Mouse (Mus musculus): ENCODE measurements around the gene Tfr2. TPM values are rescaled to one million over a fixed set of nuclear protein-coding genes. Genes with fewer than 3 reads are reported as not detected.

The Tfr2 gene
- polyA plus RNA-seq, 1 experiment from 2014 or later = 3.0 TPM

DNA sequence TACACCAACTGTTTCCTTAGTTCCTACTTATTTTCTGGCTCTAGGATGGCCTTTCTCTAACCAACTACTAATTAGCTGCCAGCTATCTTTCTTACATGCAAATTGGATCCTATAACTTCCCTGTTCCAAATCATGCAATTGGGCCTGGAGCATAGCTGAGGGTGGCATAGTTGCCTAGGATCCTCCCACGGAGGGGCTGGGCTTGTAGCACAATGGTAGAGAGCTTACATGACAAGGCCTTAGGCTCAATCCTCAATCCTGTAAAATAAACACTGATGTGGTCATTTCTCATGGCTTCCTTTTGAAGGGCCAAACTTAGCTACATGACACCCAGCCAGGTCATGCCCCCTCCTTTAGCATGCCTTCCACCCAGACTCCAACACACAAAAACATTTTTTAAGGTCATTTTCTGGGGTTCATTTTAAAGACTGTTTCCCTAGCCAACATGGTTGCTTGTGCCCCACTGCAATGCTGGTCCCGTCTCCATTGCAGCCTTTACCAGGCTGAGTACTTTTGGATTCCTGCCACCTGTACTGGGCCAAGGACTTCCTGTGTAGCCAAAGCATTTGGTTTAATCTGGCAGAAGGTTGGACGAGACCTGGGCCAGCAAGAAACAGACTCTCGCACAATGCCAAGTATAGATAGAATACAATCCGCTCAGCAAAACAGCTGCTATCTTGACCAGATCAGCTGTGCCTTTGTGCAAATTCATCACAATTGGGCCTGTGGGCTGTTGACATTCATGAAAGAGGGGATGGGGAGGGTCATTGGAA lies 27.7 kb upstream of the Tfr2 start:
- Histone ChIP-seq H3K36me3 (no peaks in the 10 kb centered on the region), H3K4me2 (no peak overlapping the region), H3K4me1 (replicated peaks) (peaks cover 8% of the 10 kb centered on the region), H3K27me3 (peaks cover 2% of the 10 kb centered on the region; the same call in 1 of the 2 replicates), H3K4me3 (no peak overlapping the region), H3K9ac (no peak overlapping the region), H3K9me3 (no peaks in the 10 kb centered on the region), H3K27ac (replicated peaks) (no peak overlapping the region)
- no peak for ATAC-seq (ENCODE audit: low read depth)
- 79% methylated on average over 5 of the region's 5 CpGs for WGBS

GRCm38 (mm10) chr5:137544926-137545325 lies 24.7 kb upstream of the Tfr2 start:
- Histone ChIP-seq H3K36me3 (no peaks in the 10 kb centered on the region), H3K9ac (0 out of 2 replicates have a peak overlapping the region, but pooled peaks have one; percentile 5), H3K4me2 (no peak overlapping the region), H3K27ac (replicated peaks) (no peak overlapping the region), H3K27me3 (peaks cover 2% of the 10 kb centered on the region; the same call in 1 of the 2 replicates), H3K4me3 (no peak overlapping the region), H3K4me1 (replicated peaks) (no peaks in the 10 kb centered on the region), H3K9me3 (no peaks in the 10 kb centered on the region)
- WGBS = 61% methylated on average over 6 of the region's 6 CpGs
- ATAC-seq (ENCODE audit: low read depth) = no peak

- no peak overlapping the region for H3K9ac ChIP-seq
- ATAC-seq (ENCODE audit: low read depth) = no peak
- H3K4me2 ChIP-seq = no peak overlapping the region
- H3K4me3 ChIP-seq = no peak overlapping the region
- 80% methylated on average over 4 of the region's 4 CpGs for WGBS
- H3K4me1 ChIP-seq (replicated peaks) = no peaks in the 10 kb centered on the region
- no peak overlapping the region for H3K27ac ChIP-seq (replicated peaks)
- H3K27me3 ChIP-seq = peaks cover 2% of the 10 kb centered on the region; the same call in 1 of the 2 replicates
- no peaks in the 10 kb centered on the region for H3K9me3 ChIP-seq
- no peaks in the 10 kb centered on the region for H3K36me3 ChIP-seq
These were observed 24.0 kb upstream of the Tfr2 start for GRCm38 (mm10) chr5:137545596-137545995.

DNA sequence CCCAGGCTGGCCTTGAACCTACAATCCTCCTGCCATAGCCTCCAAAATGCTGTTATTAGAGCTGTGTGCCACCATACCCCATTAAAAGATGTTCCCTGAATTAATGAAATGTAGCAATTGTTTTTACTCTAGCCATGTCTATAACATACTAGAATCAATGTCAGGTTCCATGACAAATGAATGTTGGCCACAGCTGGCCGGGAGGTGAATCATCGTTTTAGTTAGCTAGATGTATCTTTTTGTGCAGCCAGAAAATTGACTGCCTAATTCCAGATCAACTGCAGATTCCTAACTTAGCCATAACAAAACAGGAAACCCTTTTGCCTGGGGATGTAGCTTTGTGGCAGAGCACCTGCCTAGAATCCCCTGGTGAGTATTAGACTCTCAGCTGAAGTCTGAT lies 19.8 kb upstream of the Tfr2 start:
- no peak overlapping the region for H3K4me2 ChIP-seq
- H3K27me3 ChIP-seq = peaks cover 7% of the 10 kb centered on the region; the same call in 1 of the 2 replicates
- H3K9me3 ChIP-seq = no peaks in the 10 kb centered on the region
- no peak overlapping the region for H3K9ac ChIP-seq
- H3K36me3 ChIP-seq = no peaks in the 10 kb centered on the region
- peaks cover 19% of the 10 kb centered on the region for H3K4me1 ChIP-seq (replicated peaks)
- WGBS = 85% methylated on average over 2 of the region's 2 CpGs
- H3K4me3 ChIP-seq = no peak overlapping the region
- no peak for ATAC-seq (ENCODE audit: low read depth)
- no peak overlapping the region for H3K27ac ChIP-seq (replicated peaks)

GRCm38 (mm10) chr5:137551119-137551518 lies 18.5 kb upstream of the Tfr2 start:
- no peak overlapping the region for H3K4me3 ChIP-seq
- H3K27me3 ChIP-seq = peaks cover 4% of the 10 kb centered on the region; the same call in 1 of the 2 replicates
- H3K36me3 ChIP-seq = no peaks in the 10 kb centered on the region
- no peak overlapping the region for H3K4me2 ChIP-seq
- WGBS = 81% methylated on average over 5 of the region's 5 CpGs
- H3K9ac ChIP-seq = no peak overlapping the region
- H3K4me1 ChIP-seq (replicated peaks) = peaks cover 27% of the 10 kb centered on the region
- H3K9me3 ChIP-seq = no peaks in the 10 kb centered on the region
- ATAC-seq (ENCODE audit: low read depth) = no peak
- H3K27ac ChIP-seq (replicated peaks) = no peak overlapping the region

- ATAC-seq (ENCODE audit: low read depth) = peak; percentile 75
- Histone ChIP-seq H3K4me3 (peak overlapping the region; percentile 68), H3K36me3 (no peaks in the 10 kb centered on the region), H3K9ac (peak overlapping the region; percentile 89), H3K27ac (replicated peaks) (peak overlapping the region; percentile 83), H3K9me3 (no peaks in the 10 kb centered on the region), H3K4me1 (replicated peaks) (peaks cover 27% of the 10 kb centered on the region), H3K4me2 (peak overlapping the region; percentile 69), H3K27me3 (peaks cover 4% of the 10 kb centered on the region; the same call in 1 of the 2 replicates)
- 23% methylated on average over 6 of the region's 6 CpGs for WGBS
These were observed 16.6 kb upstream of the Tfr2 start for GRCm38 (mm10) chr5:137553000-137553399.

DNA sequence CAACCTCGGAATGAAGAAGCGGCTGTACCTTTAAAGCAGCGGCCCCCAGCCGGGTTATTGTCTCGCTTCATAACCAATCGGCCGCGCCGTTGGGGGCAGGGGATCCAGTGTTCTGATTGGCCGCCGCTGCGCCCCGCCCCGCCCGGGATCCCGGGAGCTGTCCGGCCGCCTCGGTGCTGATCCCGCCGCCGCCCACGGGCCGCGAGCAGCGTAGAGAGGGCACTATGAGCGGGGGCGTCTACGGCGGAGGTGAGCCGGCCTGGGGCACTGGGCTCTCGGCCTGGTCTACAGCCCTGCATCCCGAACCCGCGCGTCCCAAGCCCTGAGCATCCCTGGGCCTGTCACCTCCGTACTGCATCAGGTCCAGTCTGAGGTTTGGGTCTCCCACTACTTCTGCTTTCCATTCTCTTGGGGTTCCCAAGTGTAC lies 16.2 kb upstream of the Tfr2 start, which contains the start of gene Actl6b:
Gene Actl6b (plus strand): TSS at position 107 of the 427 bp plus-strand sequence.
- no peaks in the 10 kb centered on the region for H3K9me3 ChIP-seq
- H3K4me2 ChIP-seq = peak within 1 kb of the TSS; percentile 69
- peak within 1 kb of the TSS; percentile 89 for H3K9ac ChIP-seq
- no peaks in the 10 kb centered on the region for H3K36me3 ChIP-seq
- H3K4me3 ChIP-seq = peak within 1 kb of the TSS; percentile 68
- WGBS = 1% methylated on average over 35 of the region's 37 CpGs
- peak within 1 kb of the TSS; percentile 83 for H3K27ac ChIP-seq (replicated peaks)
- peak; percentile 95 for ATAC-seq (ENCODE audit: low read depth)
- H3K27me3 ChIP-seq = peaks cover 4% of the 10 kb centered on the region
- H3K4me1 ChIP-seq (replicated peaks) = peaks cover 27% of the 10 kb centered on the region

DNA sequence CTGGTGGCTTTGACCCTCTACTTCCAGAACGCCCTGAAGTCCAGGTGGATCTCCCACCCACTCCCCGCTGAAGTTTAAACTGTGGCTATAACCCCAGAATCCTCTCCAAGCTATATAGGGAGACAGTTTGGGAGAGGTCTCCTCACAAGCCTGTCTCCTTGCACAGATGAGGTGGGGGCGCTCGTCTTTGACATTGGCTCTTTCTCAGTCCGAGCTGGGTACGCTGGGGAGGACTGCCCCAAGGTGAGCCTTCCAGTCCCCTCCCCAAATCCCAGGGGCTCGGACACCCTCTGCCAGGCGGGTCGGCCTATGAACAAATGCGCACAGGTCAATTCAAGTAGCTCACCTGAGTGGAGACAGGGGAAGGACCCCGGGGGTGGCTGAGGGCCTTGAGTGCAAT lies 15.7 kb upstream of the Tfr2 start:
- H3K9me3 ChIP-seq = no peaks in the 10 kb centered on the region
- H3K4me2 ChIP-seq = peak overlapping the region; percentile 69
- peak overlapping the region; percentile 89 for H3K9ac ChIP-seq
- peak overlapping the region; percentile 68 for H3K4me3 ChIP-seq
- ATAC-seq (ENCODE audit: low read depth) = peak; percentile 54
- 48% methylated on average over 11 of the region's 11 CpGs for WGBS
- H3K27ac ChIP-seq (replicated peaks) = peak overlapping the region; percentile 83
- peaks cover 4% of the 10 kb centered on the region for H3K27me3 ChIP-seq
- no peaks in the 10 kb centered on the region for H3K36me3 ChIP-seq
- peaks cover 27% of the 10 kb centered on the region for H3K4me1 ChIP-seq (replicated peaks)

- Histone ChIP-seq H3K27ac (replicated peaks) (no peak overlapping the region), H3K9me3 (no peaks in the 10 kb centered on the region), H3K4me2 (no peak overlapping the region), H3K9ac (no peak overlapping the region), H3K4me1 (replicated peaks) (no peaks in the 10 kb centered on the region), H3K36me3 (peaks cover 28% of the 10 kb centered on the region), H3K4me3 (no peak overlapping the region), H3K27me3 (no peaks in the 10 kb centered on the region; the same call in 1 of the 2 replicates)
- no peak for ATAC-seq (ENCODE audit: low read depth)
- 61% methylated on average over 6 of the region's 6 CpGs for WGBS
These were observed 8.1 kb upstream of the Tfr2 start for GRCm38 (mm10) chr5:137561556-137561955.

- Histone ChIP-seq H3K36me3 (peaks cover 40% of the 10 kb centered on the region), H3K27ac (replicated peaks) (no peak overlapping the region), H3K4me2 (no peak overlapping the region), H3K9me3 (no peaks in the 10 kb centered on the region), H3K4me1 (replicated peaks) (no peaks in the 10 kb centered on the region), H3K4me3 (no peak overlapping the region), H3K9ac (no peak overlapping the region), H3K27me3 (no peaks in the 10 kb centered on the region; the same call in 1 of the 2 replicates)
- no peak for ATAC-seq (ENCODE audit: low read depth)
- WGBS = 79% methylated on average over 10 of the region's 10 CpGs
These were observed 6.7 kb upstream of the Tfr2 start for GRCm38 (mm10) chr5:137562965-137563364.

DNA sequence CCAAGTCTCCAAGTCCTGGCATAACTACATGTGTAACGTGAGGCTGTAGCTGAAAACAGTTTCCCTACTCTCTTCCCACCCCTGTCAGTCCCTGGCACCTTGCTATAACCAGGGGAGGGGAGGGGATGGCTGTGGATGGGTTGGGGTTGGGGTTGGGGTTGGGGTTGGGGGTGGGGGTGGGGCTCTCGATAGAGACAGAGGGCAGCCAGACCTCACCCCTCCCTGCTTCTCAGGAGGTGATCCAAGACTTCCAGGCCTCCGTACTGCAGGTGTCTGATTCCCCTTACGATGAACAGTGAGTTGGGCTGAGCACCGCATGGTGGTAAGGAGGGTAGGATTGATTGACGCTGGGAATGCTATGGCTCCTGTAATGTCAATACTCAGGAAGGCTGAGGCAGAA lies 3.9 kb upstream of the Tfr2 start:
- H3K36me3 ChIP-seq = peaks cover 36% of the 10 kb centered on the region
- H3K9me3 ChIP-seq = no peaks in the 10 kb centered on the region
- no peaks in the 10 kb centered on the region for H3K4me1 ChIP-seq (replicated peaks)
- 71% methylated on average over 6 of the region's 6 CpGs for WGBS
- H3K27me3 ChIP-seq = no peaks in the 10 kb centered on the region
- H3K4me2 ChIP-seq = no peak overlapping the region
- ATAC-seq (ENCODE audit: low read depth) = no peak
- no peak overlapping the region for H3K9ac ChIP-seq
- H3K27ac ChIP-seq (replicated peaks) = no peak overlapping the region
- no peak overlapping the region for H3K4me3 ChIP-seq

- no peak for ATAC-seq (ENCODE audit: low read depth)
- Histone ChIP-seq H3K36me3 (peaks cover 36% of the 10 kb centered on the region), H3K4me3 (no peak overlapping the region), H3K27me3 (no peaks in the 10 kb centered on the region), H3K27ac (replicated peaks) (no peak overlapping the region), H3K9ac (no peak overlapping the region), H3K9me3 (no peaks in the 10 kb centered on the region), H3K4me1 (replicated peaks) (no peaks in the 10 kb centered on the region), H3K4me2 (no peak overlapping the region)
- 94% methylated on average over 5 of the region's 5 CpGs for WGBS
These were observed 3.2 kb upstream of the Tfr2 start for GRCm38 (mm10) chr5:137566416-137566815.

Data from neural tube, embryonic 13.5 days (tissue).